Mouse (Mus musculus): ENCODE data around the gene Sel1l.

The Sel1l gene

GRCm38 (mm10) chr12:91849045-91849467 lies at the start of gene Sel1l:
Gene Sel1l, minus strand, starts transcription at chr12:91849157.
- in situ Hi-C loops (cut with MboI; ENCODE audit: unreplicated experiment in 2 of 2) = no loop called here

- in situ Hi-C loops (cut with MboI; ENCODE audit: unreplicated experiment in 2 of 2) = no loop called here
Observed at GRCm38 (mm10) chr12:91892622-91893560, 43.9 kb upstream of the Sel1l start.

GRCm38 (mm10) chr12:91880431-91880830 lies 31.5 kb upstream of the Sel1l start:
- in situ Hi-C loops (cut with MboI; ENCODE audit: unreplicated experiment in 2 of 2) = no loop called here

- in situ Hi-C loops (cut with MboI; ENCODE audit: unreplicated experiment in 2 of 2) = no loop called here
Observed at GRCm38 (mm10) chr12:91878912-91879250, 29.9 kb upstream of the Sel1l start.

- in situ Hi-C loops (cut with MboI; ENCODE audit: unreplicated experiment in 2 of 2) = no loop called here
Observed at GRCm38 (mm10) chr12:91878056-91878911, 29.3 kb upstream of the Sel1l start.

- in situ Hi-C loops (cut with MboI; ENCODE audit: unreplicated experiment in 2 of 2) = no loop called here
Observed at GRCm38 (mm10) chr12:91877646-91878045, 28.7 kb upstream of the Sel1l start.

GRCm38 (mm10) chr12:91870671-91871070 lies 21.7 kb upstream of the Sel1l start:
- in situ Hi-C loops (cut with MboI; ENCODE audit: unreplicated experiment in 2 of 2) = no loop called here

GRCm38 (mm10) chr12:91869352-91869751 lies 20.4 kb upstream of the Sel1l start:
- in situ Hi-C loops (cut with MboI; ENCODE audit: unreplicated experiment in 2 of 2) = no loop called here

GRCm38 (mm10) chr12:91854330-91854729 lies 5.4 kb upstream of the Sel1l start:
- in situ Hi-C loops (cut with MboI; ENCODE audit: unreplicated experiment in 2 of 2) = no loop called here

- in situ Hi-C loops (cut with MboI; ENCODE audit: unreplicated experiment in 2 of 2) = no loop called here
Observed at GRCm38 (mm10) chr12:91848394-91849044, 438 bp downstream of the Sel1l start.

- in situ Hi-C loops (cut with MboI; ENCODE audit: unreplicated experiment in 2 of 2) = no loop called here
Observed at GRCm38 (mm10) chr12:91846038-91846437, 2.9 kb downstream of the Sel1l start.

- in situ Hi-C loops (cut with MboI; ENCODE audit: unreplicated experiment in 2 of 2) = no loop called here
Observed at GRCm38 (mm10) chr12:91845393-91845792, 3.6 kb downstream of the Sel1l start.

GRCm38 (mm10) chr12:91844542-91844941 lies 4.4 kb downstream of the Sel1l start:
- in situ Hi-C loops (cut with MboI; ENCODE audit: unreplicated experiment in 2 of 2) = no loop called here

GRCm38 (mm10) chr12:91843888-91844287 lies 5.1 kb downstream of the Sel1l start:
- in situ Hi-C loops (cut with MboI; ENCODE audit: unreplicated experiment in 2 of 2) = no loop called here

- in situ Hi-C loops (cut with MboI; ENCODE audit: unreplicated experiment in 2 of 2) = no loop called here
Observed at GRCm38 (mm10) chr12:91841714-91842113, 7.2 kb downstream of the Sel1l start.

- in situ Hi-C loops (cut with MboI; ENCODE audit: unreplicated experiment in 2 of 2) = no loop called here
Observed at GRCm38 (mm10) chr12:91838261-91838660, 10.7 kb downstream of the Sel1l start.

- in situ Hi-C loops (cut with MboI; ENCODE audit: unreplicated experiment in 2 of 2) = no loop called here
Observed at GRCm38 (mm10) chr12:91837401-91838065, 11.4 kb downstream of the Sel1l start.

- in situ Hi-C loops (cut with MboI; ENCODE audit: unreplicated experiment in 2 of 2) = no loop called here
Observed at GRCm38 (mm10) chr12:91833939-91834333, 15.0 kb downstream of the Sel1l start.

- in situ Hi-C loops (cut with MboI; ENCODE audit: unreplicated experiment in 2 of 2) = no loop called here
Observed at GRCm38 (mm10) chr12:91833237-91833938, 15.6 kb downstream of the Sel1l start.

- in situ Hi-C loops (cut with MboI; ENCODE audit: unreplicated experiment in 2 of 2) = no loop called here
Observed at GRCm38 (mm10) chr12:91831410-91831809, 17.5 kb downstream of the Sel1l start.

Data from v-Abl transformed pro-B cells (cell line).